Mouse (Mus musculus): ENCODE measurements around the gene Myo19.

Myo19 gene

GRCm38 (mm10) chr11:84945841-84946240 is 65.9 kb downstream of the Myo19 start:
- no peak for DNase-seq (ENCODE audit: low read depth, low spot score)

GRCm38 (mm10) chr11:84947206-84947605 is 67.3 kb downstream of the Myo19 start:
- no peak for DNase-seq (ENCODE audit: low read depth, low spot score)

- DNase-seq (ENCODE audit: low read depth, low spot score), result no peak
Measured at GRCm38 (mm10) chr11:84948114-84948513, 68.2 kb downstream of the Myo19 start.

GRCm38 (mm10) chr11:84948526-84948925 is 68.6 kb downstream of the Myo19 start:
- no peak for DNase-seq (ENCODE audit: low read depth, low spot score)

GRCm38 (mm10) chr11:84952611-84953010 is 72.7 kb downstream of the Myo19 start:
- no peak for DNase-seq (ENCODE audit: low read depth, low spot score)

GRCm38 (mm10) chr11:84956400-84956799 is 76.5 kb downstream of the Myo19 start:
- DNase-seq (ENCODE audit: low read depth, low spot score), result no peak

GRCm38 (mm10) chr11:84957171-84957570 is 77.2 kb downstream of the Myo19 start:
- DNase-seq (ENCODE audit: low read depth, low spot score), result no peak

GRCm38 (mm10) chr11:84957591-84958270 is 77.8 kb downstream of the Myo19 start, which contains the start of gene Car4:
Car4 (plus strand) TSS chr11:84957786.
- no peak for DNase-seq (ENCODE audit: low read depth, low spot score)

GRCm38 (mm10) chr11:84958271-84958630 is 78.3 kb downstream of the Myo19 start:
- DNase-seq (ENCODE audit: low read depth, low spot score), result no peak

GRCm38 (mm10) chr11:84959181-84959580 is 79.2 kb downstream of the Myo19 start:
- no peak for DNase-seq (ENCODE audit: low read depth, low spot score)

- DNase-seq (ENCODE audit: low read depth, low spot score), result no peak
Measured at GRCm38 (mm10) chr11:84959701-84960181, 79.8 kb downstream of the Myo19 start.

GRCm38 (mm10) chr11:84960291-84960690 is 80.3 kb downstream of the Myo19 start:
- no peak for DNase-seq (ENCODE audit: low read depth, low spot score)

GRCm38 (mm10) chr11:84960780-84961179 is 80.8 kb downstream of the Myo19 start:
- no peak for DNase-seq (ENCODE audit: low read depth, low spot score)

Data from brain, embryonic 18.5 days (tissue).